Mouse (Mus musculus) intestine, embryonic 15.5 days (tissue): Measurements from ENCODE around the gene Gm17657. TPM values are rescaled to one million over a fixed set of nuclear protein-coding genes. Genes with fewer than 3 reads are reported as not detected.

ENCODE experiments used
- ATAC-seq: fragments of 200-750 bp; cut with Nextera tagmentation; 2 replicates; pipeline ENCODE4 v1.8.0; 2017; ENCODE audit warnings: moderate TSS enrichment, moderate library complexity
- H3K27ac ChIP-seq: fragments of 300-500 bp; sonication (generic); 2 replicates; pipeline ENCODE4 v1.5.1; 2015; ENCODE audit warnings: mild to moderate bottlenecking, inconsistent platforms
- H3K27me3 ChIP-seq: fragments of 300-500 bp; sonication (generic); replicated peaks from 2 replicates; pipeline ENCODE4 v1.6.1; 2015; ENCODE audit warnings: inconsistent platforms
- H3K36me3 ChIP-seq: fragments of 300-500 bp; sonication (generic); 2 replicates; pipeline ENCODE4 v1.6.1; 2015; ENCODE audit warnings: inconsistent platforms
- H3K4me1 ChIP-seq: fragments of 300-500 bp; sonication (generic); replicated peaks from 2 replicates; pipeline ENCODE4 v1.6.1; 2015; ENCODE audit warnings: inconsistent platforms
- H3K4me2 ChIP-seq: fragments of 300-500 bp; sonication (generic); replicated peaks from 2 replicates; pipeline ENCODE4 v1.6.1; 2015; ENCODE audit warnings: mild to moderate bottlenecking, inconsistent platforms
- H3K4me3 ChIP-seq: fragments of 300-500 bp; sonication (generic); replicated peaks from 2 replicates; pipeline ENCODE4 v1.5.1; 2015; ENCODE audit warnings: inconsistent platforms
- H3K9ac ChIP-seq: fragments of 300-500 bp; sonication (generic); 2 replicates; pipeline ENCODE4 v1.6.1; 2015; ENCODE audit warnings: inconsistent platforms
- H3K9me3 ChIP-seq: fragments of 300-500 bp; sonication (generic); 2 replicates; pipeline ENCODE4 v1.6.1; 2016; ENCODE audit warnings: inconsistent platforms
- WGBS: fragments of 180-500 bp; shearing (Covaris S2); methylation state at CpG from one replicate; pipeline ENCODE4 v1.1.7; 2015; 5-methylcytosine and 5-hydroxymethylcytosine counted together
- polyA plus RNA-seq: library from polyadenylated mRNA; unstranded; fragments of >200 nt; fragmentation: Nextera tagmentation; extraction: Ambion mirVana; gene quantifications from 2 replicates; pipeline ENCODE4 v1.2.1, GENCODE M21; 2015

Gene Gm17657
- polyA plus RNA-seq, 1 experiment from 2014 or later = not detected

GRCm38 (mm10) chr17:29473466-29473865 is 76.0 kb downstream of the Gm17657 start:
- no peaks in the 10 kb centered on the region for H3K27me3 ChIP-seq
- no peak overlapping the region for H3K4me2 ChIP-seq
- H3K9me3 ChIP-seq = no peaks in the 10 kb centered on the region
- no peak overlapping the region for H3K9ac ChIP-seq
- no peak for ATAC-seq
- H3K27ac ChIP-seq = no peak overlapping the region
- 95% methylated on average over 10 of the region's 10 CpGs for WGBS
- H3K4me1 ChIP-seq = peaks cover 10% of the 10 kb centered on the region; the same call in 1 of the 2 replicates
- no peaks in the 10 kb centered on the region for H3K36me3 ChIP-seq
- H3K4me3 ChIP-seq = no peak overlapping the region

Other genes with a start within 250 kb of the Gm17657 start
- 0.72 and 0.98 TPM in 2 replicates for gene Pi16, start 232.0 kb downstream of the Gm17657 start, polyA plus RNA-seq
- 235 and 275 TPM in 2 replicates for gene Mtch1, start 201.7 kb downstream of the Gm17657 start, polyA plus RNA-seq
- 10.5 and 12.3 TPM in 2 replicates for gene Fgd2, start 188.7 kb downstream of the Gm17657 start, polyA plus RNA-seq
- gene Pim1, start 58.9 kb downstream of the Gm17657 start, polyA plus RNA-seq = 13.4 TPM in 2 replicates
- gene Tbc1d22b, start 147 bp upstream of the Gm17657 start, polyA plus RNA-seq = 13.1 and 13.8 TPM in 2 replicates
- 0.49 and 0.80 TPM in 2 replicates for gene Tmem217, start 2.7 kb upstream of the Gm17657 start, polyA plus RNA-seq
- gene Rnf8, start 65.2 kb upstream of the Gm17657 start, polyA plus RNA-seq = 62.8 and 64.4 TPM in 2 replicates
- gene Gm28043, start 65.2 kb upstream of the Gm17657 start, polyA plus RNA-seq = 2.4 and 2.7 TPM in 2 replicates
- 91.1 and 94.7 TPM in 2 replicates for gene Cmtr1, start 111.0 kb upstream of the Gm17657 start, polyA plus RNA-seq
- 12.2 and 14.0 TPM in 2 replicates for gene Ccdc167, start 167.4 kb upstream of the Gm17657 start, polyA plus RNA-seq